Mouse (Mus musculus) C2C12 (cell line): ENCODE data around the gene Efna2.

Experiments
- CTCF ChIP-seq: IDR thresholded peaks from one replicate; pipeline ENCODE4 v1.5.1; 2011; ENCODE audit not compliant: control insufficient read depth, insufficient read depth, insufficient read length
- MAX ChIP-seq: IDR thresholded peaks from one replicate; pipeline ENCODE4 v1.6.1; 2011; ENCODE audit warnings: mild to moderate bottlenecking, control low read depth

GRCm38 (mm10) chr10:80153713-80154112, 25.6 kb upstream of the Efna2 start:
- no peak for TF ChIP-seq CTCF
- no peak for TF ChIP-seq MAX
